Mouse (Mus musculus): ENCODE measurements around the gene Bcam.
A peak's percentile ranks its signal among the peaks of the same experiment; 100 is the strongest.

- peak; percentile 60 for TF ChIP-seq CTCF (IDR thresholded peaks at IDR 0.05; ENCODE audit: low read depth)
- no peak for TF ChIP-seq EP300 (IDR thresholded peaks at IDR 0.05; ENCODE audit: low read depth)
Observed at GRCm38 (mm10) chr7:19779903-19780302, 9.1 kb upstream of the Bcam start.
